Mouse (Mus musculus) liver, adult 2 months (tissue): ENCODE data around the gene Sept11.

ENCODE experiments used
- CTCF ChIP-seq: fragments of 200-500 bp; IDR thresholded peaks from 2 replicates; pipeline ENCODE4 v1.5.1; 2011; ENCODE audit warnings: low read depth, low read length, control low read depth
- POLR2A ChIP-seq: fragments of 200-500 bp; IDR thresholded peaks from 2 replicates; pipeline ENCODE4 v1.6.1; 2011; ENCODE audit warnings: low read length, control low read depth; ENCODE audit not compliant: insufficient read depth; ENCODE audit errors: extremely low read depth

DNA sequence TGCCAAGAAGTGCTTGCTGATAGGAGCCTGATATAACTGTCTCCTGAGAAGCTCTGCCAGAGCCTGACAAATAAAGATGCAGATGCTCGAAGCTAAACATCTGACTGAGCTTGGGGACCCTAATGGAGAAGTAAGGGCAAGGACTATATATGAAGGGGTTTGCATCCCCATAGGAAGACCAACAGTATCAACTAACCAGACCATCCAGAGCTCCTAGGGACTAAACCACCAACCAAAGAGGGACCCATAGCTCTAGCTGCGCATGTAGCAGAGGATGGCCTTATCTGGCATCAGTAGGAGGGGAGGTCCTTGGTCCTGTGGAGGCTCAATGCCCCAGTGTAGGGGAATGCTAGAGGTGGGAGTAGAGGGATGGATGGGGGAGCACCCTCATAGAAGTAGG, 131.3 kb downstream of the Sept11 start:
- TF ChIP-seq POLR2A = no peak
- TF ChIP-seq CTCF = no peak
